Mouse (Mus musculus) liver, adult (tissue): Measurements from ENCODE around the gene Cers5.

ENCODE experiments used
- GATA4 ChIP-seq: IDR thresholded peaks from 2 replicates; pipeline ENCODE4 v1.6.1; 2014; ENCODE audit warnings: mild to moderate bottlenecking, low read length; ENCODE audit not compliant: insufficient replicate concordance

Cers5 gene

DNA sequence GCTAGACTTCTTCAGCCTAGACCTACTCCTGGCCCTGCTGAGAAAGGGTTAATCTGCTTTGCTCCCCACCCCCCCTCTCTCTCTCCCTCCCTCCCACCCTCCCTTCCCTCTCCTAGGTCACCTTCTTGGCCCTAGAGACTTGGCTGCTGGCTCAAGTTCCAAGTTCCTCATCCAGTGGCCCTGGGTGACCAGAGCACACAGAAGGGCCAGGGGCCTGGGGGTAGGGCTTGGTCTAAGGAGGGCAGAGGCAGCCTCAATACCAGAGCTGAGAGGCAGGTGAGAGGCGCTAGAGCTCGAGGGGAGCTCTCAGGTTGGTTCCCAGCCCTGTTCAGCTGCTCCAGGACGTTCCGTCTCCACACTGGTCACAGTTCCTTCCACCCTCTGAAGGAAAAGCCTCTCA, 81.8 kb downstream of the Cers5 start:
- no peak for TF ChIP-seq GATA4

DNA sequence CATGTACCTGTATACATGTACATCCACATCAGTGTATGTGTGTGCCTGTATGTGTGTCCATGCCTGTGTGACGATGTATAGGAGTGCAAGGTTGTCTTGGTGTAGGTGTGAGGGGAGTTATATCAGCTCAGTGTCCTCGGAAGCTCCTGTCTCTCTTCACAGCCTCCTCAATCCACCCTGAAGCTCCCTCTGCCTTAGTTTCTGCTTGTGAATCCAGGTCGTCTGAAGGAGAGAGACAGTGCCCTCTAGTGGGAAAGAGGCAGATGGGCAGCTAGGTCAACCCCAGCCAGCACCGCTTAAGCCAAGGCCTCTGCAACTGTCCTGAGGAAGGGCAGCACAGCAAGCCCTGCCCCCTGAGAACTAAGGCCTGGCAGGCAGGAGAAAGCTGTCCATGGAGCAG, 84.0 kb downstream of the Cers5 start:
- TF ChIP-seq GATA4, result no peak
